23 mouse cellular contexts compared by ENCODE assay signal in genomic region chr3:79848841-79849240, GRCm38 (mm10). TPM values are rescaled to one million over a fixed set of nuclear protein-coding genes. Genes with fewer than 3 reads are reported as not detected.
DNase-seq lines count a peak whose midpoint lies in the region; ATAC-seq and TF ChIP-seq lines count a peak whose summit lies in the region.
"Had no signal": no experiment of that assay in that cellular context is flagged by ENCODE, and none has a peak within 500 bp of the region (broad histone marks: within the 10 kb centered on the region; RNA-seq: fewer than 3 reads in every experiment).

No protein-coding gene starts in this region.

- no peak for TF ChIP-seq POLR2A in small intestine, adult 2 months (IDR thresholded peaks at IDR 0.05; ENCODE audit: low read depth, low read length)

- H3K27me3 ChIP-seq in lung, embryonic 16.5 days (ENCODE audit: control insufficient read depth, insufficient read depth, low read depth, low read length) = no peaks in the 10 kb centered on the region
- H3K27me3 ChIP-seq in small intestine, adult 2 months (ENCODE audit: control insufficient read depth, insufficient read depth, low read length) = no peaks in the 10 kb centered on the region
- H3K27me3 ChIP-seq: embryonic facial prominence, embryonic 15.5 days; forebrain, embryonic 15.5 days; hindbrain, embryonic 12.5 days; Patski had no signal

- 32% methylated on average over 4 of the region's 4 CpGs for WGBS in lung, embryonic 16.5 days
- 14% methylated on average over 4 of the region's 4 CpGs for WGBS in small intestine, adult 2 months

- TF ChIP-seq CTCF in left cerebral cortex, adult 2 months (IDR thresholded peaks at IDR 0.05) = no peak
- no peak for TF ChIP-seq CTCF in small intestine, adult 2 months (IDR thresholded peaks at IDR 0.05; ENCODE audit: extremely low read depth, insufficient read length, insufficient replicate concordance, low read depth, low read length)

- no peak overlapping the region for H3K4me3 ChIP-seq in left cerebral cortex, adult 2 months
- H3K4me3 ChIP-seq in lung, embryonic 16.5 days (ENCODE audit: low read length) = no peak overlapping the region
- H3K4me3 ChIP-seq in small intestine, adult 2 months (ENCODE audit: low read depth, low read length) = no peak overlapping the region
- H3K4me3 ChIP-seq: embryonic facial prominence, embryonic 15.5 days; erythroblast, embryonic 14.5 days; forebrain, embryonic 10.5 days; forebrain, embryonic 15.5 days; heart, embryonic 10.5 days; hindbrain, embryonic 12.5 days had no signal

- H3K27ac ChIP-seq in left cerebral cortex, adult 2 months = peak overlapping the region; percentile 13; the same call in 1 of the 2 replicates
- no peak overlapping the region for H3K27ac ChIP-seq in lung, embryonic 16.5 days (ENCODE audit: low read length)
- peak overlapping the region; percentile 97 for H3K27ac ChIP-seq in small intestine, adult 2 months (ENCODE audit: insufficient read depth, low read depth, low read length)
- H3K27ac ChIP-seq: embryonic facial prominence, embryonic 15.5 days; forebrain, embryonic 10.5 days; forebrain, embryonic 15.5 days; heart, embryonic 10.5 days; hindbrain, embryonic 12.5 days had no signal

- no peak overlapping the region for H3K4me2 ChIP-seq in lung, embryonic 16.5 days (ENCODE audit: low read depth, low read length)
- H3K4me2 ChIP-seq: embryonic facial prominence, embryonic 15.5 days; forebrain, embryonic 15.5 days; hindbrain, embryonic 12.5 days had no signal

- H3K9ac ChIP-seq in lung, embryonic 16.5 days (ENCODE audit: low read length) = no peak overlapping the region
- H3K9ac ChIP-seq: embryonic facial prominence, embryonic 15.5 days; forebrain, embryonic 15.5 days; hindbrain, embryonic 12.5 days had no signal

- no peaks in the 10 kb centered on the region; the same call in 1 of the 2 replicates for H3K4me1 ChIP-seq in lung, embryonic 16.5 days (replicated peaks; ENCODE audit: control insufficient read depth, insufficient read depth, low read length)
- peaks cover 26% of the 10 kb centered on the region for H3K4me1 ChIP-seq in small intestine, adult 2 months (ENCODE audit: control insufficient read depth, insufficient read depth, insufficient read length, low read length)
- H3K4me1 ChIP-seq: embryonic facial prominence, embryonic 15.5 days; forebrain, embryonic 15.5 days had no signal

- H3K36me3 ChIP-seq in lung, embryonic 16.5 days (ENCODE audit: control insufficient read depth, insufficient read depth, low read length) = no peaks in the 10 kb centered on the region
- no peaks in the 10 kb centered on the region for H3K36me3 ChIP-seq in small intestine, adult 2 months (ENCODE audit: control insufficient read depth, insufficient read depth, low read length)
- H3K36me3 ChIP-seq: embryonic facial prominence, embryonic 15.5 days; forebrain, embryonic 10.5 days; forebrain, embryonic 15.5 days; heart, embryonic 10.5 days; hindbrain, embryonic 12.5 days had no signal

- no peak for DNase-seq in left cerebral cortex, adult 2 months (ENCODE audit: extremely low spot score in 1 of 2, low spot score in 2 of 2)
- no peak for DNase-seq in left cerebral cortex, adult 9 months (ENCODE audit: low spot score in 2 of 2)
- no peak for DNase-seq in lung, postnatal 10 days
- DNase-seq in brain, adult 2 months (ENCODE audit: low read depth, low spot score) = peak; percentile 58
- no peak for DNase-seq in natural killer cell, adult 2 months (ENCODE audit: low spot score in 2 of 2)
- DNase-seq in gastrocnemius, postnatal 10 days = no peak
- DNase-seq: adrenal gland, postnatal 14 days; cerebellum, adult 18-20 months; cerebellum, postnatal 10 days; embryo, embryonic 11 days; heart, adult 18-20 months; heart, postnatal 10 days; heart, postnatal 4 days had no signal

- intact Hi-C loops in left cerebral cortex, adult 2 months (cut with DNase I) = no loop called here

- ATAC-seq in lung, embryonic 16.5 days (ENCODE audit: low read depth) = 0 out of 2 replicates have a peak, but pooled peaks have one; percentile 18
- ATAC-seq: activated CD4-positive, CD25-positive, alpha-beta regulatory T cell, adult 4 months; forebrain, embryonic 15.5 days; Patski had no signal

- no peaks in the 10 kb centered on the region for H3K9me3 ChIP-seq in lung, embryonic 16.5 days (ENCODE audit: control insufficient read depth, low read length)
- H3K9me3 ChIP-seq: embryonic facial prominence, embryonic 15.5 days; forebrain, embryonic 10.5 days; forebrain, embryonic 15.5 days; heart, embryonic 10.5 days; hindbrain, embryonic 12.5 days had no signal

RNA-seq across cellular contexts. Expression of gene Tmem144, which starts 3.7 kb away (rescaled TPM):
- total RNA-seq in left cerebral cortex, adult 2 months (2021) = 10 to 100 TPM; 10.5 to 12.0 TPM
- polyA plus RNA-seq in lung, embryonic 16.5 days (2015; fragmentation: Nextera tagmentation; extraction: Ambion mirVana) = 4.9 and 5.2 TPM in 2 replicates
- polyA plus RNA-seq in small intestine, adult 2 months (2012; rRNA removed) = 0.88 and 7.7 TPM in 2 replicates
- 1 to 10 TPM; 1.1 to 3.3 TPM for total RNA-seq in gastrocnemius, postnatal 10 days (2021)
- polyA plus RNA-seq: activated CD4-positive, CD25-positive, alpha-beta regulatory T cell, adult 4 months; erythroblast, embryonic 14.5 days had no signal

RNA-seq across cellular contexts. Expression of gene Fam198b, which starts 35.5 kb away (rescaled TPM):
- total RNA-seq in left cerebral cortex, adult 2 months (2021) = 1 to 10 TPM; 7.3 to 8.5 TPM
- polyA plus RNA-seq in lung, embryonic 16.5 days (2015; fragmentation: Nextera tagmentation; extraction: Ambion mirVana) = 31.0 and 32.9 TPM in 2 replicates
- polyA plus RNA-seq in small intestine, adult 2 months (2012; rRNA removed) = 1.2 and 1.7 TPM in 2 replicates
- 10 to 100 TPM; 39.2 to 52.3 TPM for total RNA-seq in gastrocnemius, postnatal 10 days (2021)

Comparison
In these comparisons a context has a peak if more than half of its experiments do, and no peak if none do; other contexts are left out.
1. RNA of gene Fam198b, which starts 35.5 kb away (total RNA-seq): 39.2 to 52.3 TPM in gastrocnemius, postnatal 10 days; 7.3 to 8.5 TPM in left cerebral cortex, adult 2 months; every median in the first group is over 4 times any median in the second.